Mouse (Mus musculus) monocyte, adult 5-6 weeks (primary cell): Measurements from ENCODE around the gene Ly6g6c. TPM values are rescaled to one million over a fixed set of nuclear protein-coding genes. Genes with fewer than 3 reads are reported as not detected.

ENCODE experiments used
- ATAC-seq: fragments of 153-309, 156-312 bp; replicated peaks from 2 replicates; pipeline ENCODE4 v1.8.0; 2017; ENCODE audit warnings: mild to moderate bottlenecking; ENCODE audit not compliant: low TSS enrichment, insufficient number of reproducible peaks, severe bottlenecking, poor library complexity, low FRiP score
- total RNA-seq: library from RNA; stranded (forward); fragments of 200-1000, 200-491, 200-594 nt; gene quantifications from 3 replicates; pipeline ENCODE4 v1.2.3, GENCODE M21; 2017

The Ly6g6c gene
- not detected in 3 replicates for total RNA-seq

- peak; percentile 59 for ATAC-seq
Observed at GRCm38 (mm10) chr17:35064951-35065947, at the start of gene Ly6g6c. Gene Ly6g6c, plus strand, starts transcription at chr17:35065388.

GRCm38 (mm10) chr17:35016376-35016775 is 48.8 kb upstream of the Ly6g6c start, which contains the start of gene Vwa7:
Gene Vwa7, plus strand, starts transcription at chr17:35016579.
- no peak for ATAC-seq

GRCm38 (mm10) chr17:35016791-35017705 is 48.1 kb upstream of the Ly6g6c start:
- no peak for ATAC-seq

- ATAC-seq = no peak
Observed at GRCm38 (mm10) chr17:35017706-35018030, 47.5 kb upstream of the Ly6g6c start.

GRCm38 (mm10) chr17:35018171-35018570 is 47.0 kb upstream of the Ly6g6c start:
- ATAC-seq = no peak

GRCm38 (mm10) chr17:35019894-35020293 is 45.3 kb upstream of the Ly6g6c start:
- no peak for ATAC-seq

- ATAC-seq = no peak
Observed at GRCm38 (mm10) chr17:35020551-35020950, 44.6 kb upstream of the Ly6g6c start.

- ATAC-seq = peak; percentile 67
Observed at GRCm38 (mm10) chr17:35021163-35021808, 43.9 kb upstream of the Ly6g6c start.

GRCm38 (mm10) chr17:35021842-35022477 is 43.2 kb upstream of the Ly6g6c start:
- no peak for ATAC-seq

- ATAC-seq = no peak
Observed at GRCm38 (mm10) chr17:35022541-35023060, 42.6 kb upstream of the Ly6g6c start.

- no peak for ATAC-seq
Observed at GRCm38 (mm10) chr17:35023221-35023620, 42.0 kb upstream of the Ly6g6c start.

- peak; percentile 52 for ATAC-seq
Observed at GRCm38 (mm10) chr17:35023756-35024155, 41.4 kb upstream of the Ly6g6c start.

GRCm38 (mm10) chr17:35024261-35024660 is 40.9 kb upstream of the Ly6g6c start:
- no peak for ATAC-seq

- ATAC-seq = no peak
Observed at GRCm38 (mm10) chr17:35024691-35025488, 40.3 kb upstream of the Ly6g6c start.

- ATAC-seq = no peak
Observed at GRCm38 (mm10) chr17:35026206-35026605, 39.0 kb upstream of the Ly6g6c start.

GRCm38 (mm10) chr17:35027277-35028068 is 37.7 kb upstream of the Ly6g6c start, which contains the start of gene Sapcd1:
Gene Sapcd1, minus strand, starts transcription at chr17:35028016.
- no peak for ATAC-seq

- ATAC-seq = no peak
Observed at GRCm38 (mm10) chr17:35028315-35028714, 36.9 kb upstream of the Ly6g6c start.
